Mouse (Mus musculus): ENCODE data around the gene Rpl36.

Rpl36 gene

GRCm38 (mm10) chr17:56583611-56584256, 29.5 kb upstream of the Rpl36 start:
- peaks cover 74% of the 10 kb centered on the region for H3K36me3 ChIP-seq (ENCODE audit: insufficient read depth, low read length)
- H3K27me3 ChIP-seq (ENCODE audit: insufficient read depth, low read length): no peaks in the 10 kb centered on the region
- H3K9me3 ChIP-seq (ENCODE audit: low read length): no peaks in the 10 kb centered on the region
- H3K4me3 ChIP-seq (replicated peaks; ENCODE audit: low read length): peak overlapping the region; percentile 99
- peaks cover 72% of the 10 kb centered on the region for H3K4me1 ChIP-seq (replicated peaks; ENCODE audit: low read depth, low read length)
- no peak for TF ChIP-seq NANOG (IDR thresholded peaks at IDR 0.05; ENCODE audit: borderline replicate concordance, low read length)
- TF ChIP-seq CTCF (conservative IDR thresholded peaks at IDR 0.05; ENCODE audit: low read length): no peak
- no peak for TF ChIP-seq POU5F1 (IDR thresholded peaks at IDR 0.05; ENCODE audit: borderline replicate concordance, low read length)

GRCm38 (mm10) chr17:56584257-56585130, 28.7 kb upstream of the Rpl36 start, which contains the start of the genes Safb2 and Safb:
Safb2 (minus strand) TSS chr17:56584585.
Safb (plus strand) TSS chr17:56584825.
- H3K4me3 ChIP-seq (replicated peaks; ENCODE audit: low read length): peak within 1 kb of the TSS; percentile 99
- no peak for TF ChIP-seq CTCF (conservative IDR thresholded peaks at IDR 0.05; ENCODE audit: low read length)
- no peak for TF ChIP-seq POU5F1 (IDR thresholded peaks at IDR 0.05; ENCODE audit: borderline replicate concordance, low read length)
- no peak for TF ChIP-seq NANOG (IDR thresholded peaks at IDR 0.05; ENCODE audit: borderline replicate concordance, low read length)
- H3K27me3 ChIP-seq (ENCODE audit: insufficient read depth, low read length): no peaks in the 10 kb centered on the region
- no peaks in the 10 kb centered on the region for H3K9me3 ChIP-seq (ENCODE audit: low read length)
- H3K36me3 ChIP-seq (ENCODE audit: insufficient read depth, low read length): peaks cover 74% of the 10 kb centered on the region
- H3K4me1 ChIP-seq (replicated peaks; ENCODE audit: low read depth, low read length): peaks cover 75% of the 10 kb centered on the region

GRCm38 (mm10) chr17:56585171-56585821, 27.9 kb upstream of the Rpl36 start:
- Histone ChIP-seq H3K4me1 (replicated peaks; ENCODE audit: low read depth, low read length) (peaks cover 74% of the 10 kb centered on the region), H3K9me3 (ENCODE audit: low read length) (no peaks in the 10 kb centered on the region), H3K36me3 (ENCODE audit: insufficient read depth, low read length) (peaks cover 74% of the 10 kb centered on the region), H3K4me3 (replicated peaks; ENCODE audit: low read length) (peak overlapping the region; percentile 96), H3K27me3 (ENCODE audit: insufficient read depth, low read length) (no peaks in the 10 kb centered on the region)
- TF ChIP-seq NANOG (IDR thresholded peaks at IDR 0.05; ENCODE audit: borderline replicate concordance, low read length): no peak
- TF ChIP-seq POU5F1 (IDR thresholded peaks at IDR 0.05; ENCODE audit: borderline replicate concordance, low read length): no peak
- no peak for TF ChIP-seq CTCF (conservative IDR thresholded peaks at IDR 0.05; ENCODE audit: low read length)

GRCm38 (mm10) chr17:56587773-56588172, 25.4 kb upstream of the Rpl36 start:
- TF ChIP-seq CTCF (conservative IDR thresholded peaks at IDR 0.05; ENCODE audit: low read length) (no peak), POU5F1 (IDR thresholded peaks at IDR 0.05; ENCODE audit: borderline replicate concordance, low read length) (no peak), NANOG (IDR thresholded peaks at IDR 0.05; ENCODE audit: borderline replicate concordance, low read length) (no peak)
- no peaks in the 10 kb centered on the region for H3K9me3 ChIP-seq (ENCODE audit: low read length)
- H3K4me3 ChIP-seq (replicated peaks; ENCODE audit: low read length): no peak overlapping the region
- H3K36me3 ChIP-seq (ENCODE audit: insufficient read depth, low read length): peaks cover 74% of the 10 kb centered on the region
- no peaks in the 10 kb centered on the region for H3K27me3 ChIP-seq (ENCODE audit: insufficient read depth, low read length)
- H3K4me1 ChIP-seq (replicated peaks; ENCODE audit: low read depth, low read length): peaks cover 61% of the 10 kb centered on the region

GRCm38 (mm10) chr17:56588921-56589320, 24.3 kb upstream of the Rpl36 start:
- Histone ChIP-seq H3K4me1 (replicated peaks; ENCODE audit: low read depth, low read length) (peaks cover 54% of the 10 kb centered on the region), H3K4me3 (replicated peaks; ENCODE audit: low read length) (no peak overlapping the region)
- TF ChIP-seq NANOG (IDR thresholded peaks at IDR 0.05; ENCODE audit: borderline replicate concordance, low read length) (no peak), POU5F1 (IDR thresholded peaks at IDR 0.05; ENCODE audit: borderline replicate concordance, low read length) (no peak), CTCF (conservative IDR thresholded peaks at IDR 0.05; ENCODE audit: low read length) (no peak)

GRCm38 (mm10) chr17:56592553-56592952, 20.7 kb upstream of the Rpl36 start:
- Histone ChIP-seq H3K27me3 (ENCODE audit: insufficient read depth, low read length) (no peaks in the 10 kb centered on the region), H3K4me3 (replicated peaks; ENCODE audit: low read length) (no peak overlapping the region), H3K4me1 (replicated peaks; ENCODE audit: low read depth, low read length) (peaks cover 49% of the 10 kb centered on the region), H3K36me3 (ENCODE audit: insufficient read depth, low read length) (peaks cover 100% of the 10 kb centered on the region), H3K9me3 (ENCODE audit: low read length) (no peaks in the 10 kb centered on the region)
- TF ChIP-seq POU5F1 (IDR thresholded peaks at IDR 0.05; ENCODE audit: borderline replicate concordance, low read length) (no peak), NANOG (IDR thresholded peaks at IDR 0.05; ENCODE audit: borderline replicate concordance, low read length) (no peak), CTCF (conservative IDR thresholded peaks at IDR 0.05; ENCODE audit: low read length) (no peak)

More at GRCm38 (mm10) chr17:56588921-56589320, 24.3 kb upstream of the Rpl36 start:
- Histone ChIP-seq H3K9me3 (ENCODE audit: low read length) (no peaks in the 10 kb centered on the region), H3K36me3 (ENCODE audit: insufficient read depth, low read length) (peaks cover 79% of the 10 kb centered on the region), H3K27me3 (ENCODE audit: insufficient read depth, low read length) (no peaks in the 10 kb centered on the region)

GRCm38 (mm10) chr17:56593527-56594271, 19.5 kb upstream of the Rpl36 start:
- Histone ChIP-seq H3K4me1 (replicated peaks; ENCODE audit: low read depth, low read length) (peaks cover 45% of the 10 kb centered on the region), H3K9me3 (ENCODE audit: low read length) (no peaks in the 10 kb centered on the region), H3K4me3 (replicated peaks; ENCODE audit: low read length) (no peak overlapping the region), H3K36me3 (ENCODE audit: insufficient read depth, low read length) (peaks cover 96% of the 10 kb centered on the region), H3K27me3 (ENCODE audit: insufficient read depth, low read length) (no peaks in the 10 kb centered on the region)
- no peak for TF ChIP-seq NANOG (IDR thresholded peaks at IDR 0.05; ENCODE audit: borderline replicate concordance, low read length)
- TF ChIP-seq CTCF (conservative IDR thresholded peaks at IDR 0.05; ENCODE audit: low read length): no peak
- no peak for TF ChIP-seq POU5F1 (IDR thresholded peaks at IDR 0.05; ENCODE audit: borderline replicate concordance, low read length)
